In the genomic region with DNA sequence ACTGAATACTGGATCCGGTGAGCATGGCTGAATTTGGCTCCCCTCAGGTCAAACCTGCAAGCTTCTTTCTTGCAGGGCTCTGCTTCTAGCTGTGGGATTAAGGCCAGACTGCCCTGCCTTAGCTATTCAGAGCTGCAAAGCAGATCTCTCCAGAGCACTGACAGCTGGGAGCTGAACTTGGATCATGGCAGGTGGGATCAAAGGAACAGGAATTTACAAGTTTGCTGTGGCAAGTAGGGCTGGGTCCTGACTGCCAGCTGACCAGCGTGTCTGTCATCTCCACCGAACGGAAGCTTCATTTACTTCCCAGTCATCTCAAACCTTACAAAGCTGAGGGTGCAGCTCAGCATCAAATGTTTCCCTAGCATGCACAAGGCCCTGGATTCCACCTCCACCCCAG, we compare ENCODE assay signal across 24 mouse cellular contexts. TPM values are rescaled to one million over a fixed set of nuclear protein-coding genes. Genes with fewer than 3 reads are reported as not detected.
A peak's percentile ranks its signal among the peaks of the same experiment; 100 is the strongest.
DNase-seq lines count a peak whose midpoint lies in the region; ATAC-seq and TF ChIP-seq lines count a peak whose summit lies in the region.
"Had no signal": no experiment of that assay in that cellular context is flagged by ENCODE, and none has a peak within 500 bp of the region (broad histone marks: within the 10 kb centered on the region; RNA-seq: fewer than 3 reads in every experiment).

No protein-coding gene starts in this region.

- H3K4me2 ChIP-seq in embryonic facial prominence, embryonic 14.5 days (ENCODE audit: low read depth, low read length), result no peak overlapping the region
- H3K4me2 ChIP-seq in limb, embryonic 14.5 days (replicated peaks; ENCODE audit: low read depth, low read length, severe bottlenecking), result no peak overlapping the region
- H3K4me2 ChIP-seq: embryonic facial prominence, embryonic 12.5 days; embryonic facial prominence, embryonic 15.5 days; forebrain, embryonic 12.5 days had no signal

- no peak overlapping the region for H3K27ac ChIP-seq in embryonic facial prominence, embryonic 14.5 days (replicated peaks; ENCODE audit: low read depth, low read length)
- H3K27ac ChIP-seq in embryonic facial prominence, embryonic 10.5 days (replicated peaks), result no peak overlapping the region
- no peak overlapping the region for H3K27ac ChIP-seq in limb, embryonic 14.5 days (replicated peaks; ENCODE audit: low read depth, low read length)
- H3K27ac ChIP-seq in limb, embryonic 10.5 days, result no peak overlapping the region
- H3K27ac ChIP-seq: embryonic facial prominence, embryonic 12.5 days; embryonic facial prominence, embryonic 15.5 days; forebrain, embryonic 10.5 days; forebrain, embryonic 12.5 days had no signal

- TF ChIP-seq POLR2A in limb, embryonic 14.5 days (IDR thresholded peaks at IDR 0.05; ENCODE audit: borderline replicate concordance, extremely low read depth, insufficient read depth, insufficient read length), result no peak

- peak; percentile 52 for DNase-seq in embryonic facial prominence, embryonic 14.5 days (ENCODE audit: low spot score)
- DNase-seq in embryonic facial prominence, embryonic 10.5 days (ENCODE audit: low spot score), result no peak
- DNase-seq in limb, embryonic 14.5 days (ENCODE audit: low spot score), result no peak
- DNase-seq in limb, embryonic 10.5 days (ENCODE audit: low spot score), result no peak
- DNase-seq in 416B (ENCODE audit: low read depth), result peak; percentile 55
- no peak for DNase-seq in kidney, adult 11 months
- DNase-seq: adrenal gland, adult 2 months; adrenal gland, postnatal 10 days; adrenal gland, postnatal 25 days; cerebellum, adult 11 months; cerebellum, adult 18-20 months; cerebellum, adult 8-10 months; cerebellum, adult 9-11 months; cerebellum, postnatal 14 days; cerebellum, postnatal 36 days; embryo, embryonic 11 days had no signal

- no peaks in the 10 kb centered on the region for H3K9me3 ChIP-seq in embryonic facial prominence, embryonic 14.5 days (ENCODE audit: control insufficient read depth, low read length)
- no peaks in the 10 kb centered on the region for H3K9me3 ChIP-seq in embryonic facial prominence, embryonic 10.5 days
- no peaks in the 10 kb centered on the region for H3K9me3 ChIP-seq in limb, embryonic 14.5 days (ENCODE audit: control insufficient read depth, low read length)
- no peaks in the 10 kb centered on the region for H3K9me3 ChIP-seq in limb, embryonic 10.5 days (replicated peaks)
- H3K9me3 ChIP-seq: embryonic facial prominence, embryonic 12.5 days; embryonic facial prominence, embryonic 15.5 days; forebrain, embryonic 10.5 days; forebrain, embryonic 12.5 days had no signal

- no peaks in the 10 kb centered on the region for H3K4me1 ChIP-seq in embryonic facial prominence, embryonic 14.5 days (ENCODE audit: control insufficient read depth, insufficient read depth, low read length)
- no peaks in the 10 kb centered on the region for H3K4me1 ChIP-seq in embryonic facial prominence, embryonic 10.5 days
- no peaks in the 10 kb centered on the region for H3K4me1 ChIP-seq in limb, embryonic 14.5 days (ENCODE audit: control insufficient read depth, insufficient read depth, low read length)
- H3K4me1 ChIP-seq in limb, embryonic 10.5 days, result no peaks in the 10 kb centered on the region
- H3K4me1 ChIP-seq: embryonic facial prominence, embryonic 12.5 days; embryonic facial prominence, embryonic 15.5 days; forebrain, embryonic 10.5 days; forebrain, embryonic 12.5 days had no signal

- no peaks in the 10 kb centered on the region for H3K27me3 ChIP-seq in embryonic facial prominence, embryonic 14.5 days (replicated peaks; ENCODE audit: control insufficient read depth, insufficient read depth, low read length)
- H3K27me3 ChIP-seq in embryonic facial prominence, embryonic 10.5 days (replicated peaks; ENCODE audit: low read depth, poor library complexity, severe bottlenecking), result no peaks in the 10 kb centered on the region
- H3K27me3 ChIP-seq in limb, embryonic 14.5 days (ENCODE audit: control insufficient read depth, insufficient read depth, low read length), result no peaks in the 10 kb centered on the region
- no peaks in the 10 kb centered on the region for H3K27me3 ChIP-seq in limb, embryonic 10.5 days (ENCODE audit: low read depth, poor library complexity, severe bottlenecking)
- H3K27me3 ChIP-seq: embryonic facial prominence, embryonic 12.5 days; embryonic facial prominence, embryonic 15.5 days; forebrain, embryonic 12.5 days had no signal

- no peak overlapping the region for H3K9ac ChIP-seq in embryonic facial prominence, embryonic 14.5 days (ENCODE audit: low read depth, low read length)
- no peak overlapping the region for H3K9ac ChIP-seq in limb, embryonic 14.5 days (ENCODE audit: low read depth, low read length, severe bottlenecking)
- H3K9ac ChIP-seq: embryonic facial prominence, embryonic 12.5 days; embryonic facial prominence, embryonic 15.5 days; forebrain, embryonic 12.5 days had no signal

- no peak overlapping the region for H3K4me3 ChIP-seq in embryonic facial prominence, embryonic 14.5 days (ENCODE audit: low read depth, low read length)
- H3K4me3 ChIP-seq in embryonic facial prominence, embryonic 10.5 days, result no peak overlapping the region
- H3K4me3 ChIP-seq in limb, embryonic 14.5 days (replicated peaks; ENCODE audit: low read length), result no peak overlapping the region
- H3K4me3 ChIP-seq in limb, embryonic 10.5 days, result no peak overlapping the region
- H3K4me3 ChIP-seq: embryonic facial prominence, embryonic 12.5 days; embryonic facial prominence, embryonic 15.5 days; erythroblast, embryonic 14.5 days; forebrain, embryonic 10.5 days; forebrain, embryonic 12.5 days had no signal

- ATAC-seq in embryonic facial prominence, embryonic 14.5 days (ENCODE audit: low read depth), result no peak; the same call in 1 of the 2 replicates
- peak; percentile 50; the same call in 1 of the 2 replicates for ATAC-seq in limb, embryonic 14.5 days (ENCODE audit: low FRiP score, low read depth)
- ATAC-seq: forebrain, embryonic 14.5 days; forebrain, embryonic 16.5 days had no signal

- peaks cover 88% of the 10 kb centered on the region for H3K36me3 ChIP-seq in embryonic facial prominence, embryonic 14.5 days (ENCODE audit: control insufficient read depth, insufficient read depth, low read length)
- peaks cover 95% of the 10 kb centered on the region for H3K36me3 ChIP-seq in embryonic facial prominence, embryonic 10.5 days (replicated peaks)
- peaks cover 84% of the 10 kb centered on the region for H3K36me3 ChIP-seq in limb, embryonic 14.5 days (ENCODE audit: control insufficient read depth, insufficient read depth, low read length)
- H3K36me3 ChIP-seq in limb, embryonic 10.5 days, result peaks cover 89% of the 10 kb centered on the region

- WGBS in embryonic facial prominence, embryonic 14.5 days, result 72% methylated on average over 4 of the region's 4 CpGs
- WGBS in embryonic facial prominence, embryonic 10.5 days, result 85% methylated on average over 4 of the region's 4 CpGs
- 70% methylated on average over 4 of the region's 4 CpGs for WGBS in limb, embryonic 14.5 days
- 80% methylated on average over 4 of the region's 4 CpGs for WGBS in limb, embryonic 10.5 days

RNA-seq across cellular contexts. Expression of gene Klhl22, which starts 18.8 kb away (rescaled TPM):
- polyA plus RNA-seq in embryonic facial prominence, embryonic 14.5 days (2014; fragmentation: Nextera tagmentation; extraction: Ambion mirVana), result 77.1 and 90.9 TPM in 2 replicates
- 64.9 and 72.8 TPM in 2 replicates for polyA plus RNA-seq in embryonic facial prominence, embryonic 10.5 days (2016; fragmentation: Nextera tagmentation; extraction: Ambion mirVana)
- 124 and 176 TPM in 2 replicates for polyA plus RNA-seq in limb, embryonic 14.5 days (2012; rRNA removed)
- 87.2 and 101 TPM in 2 replicates for polyA plus RNA-seq in limb, embryonic 14.5 days (2014; fragmentation: Nextera tagmentation; extraction: Ambion mirVana)
- 70.4 and 81.3 TPM in 2 replicates for polyA plus RNA-seq in limb, embryonic 10.5 days (2016; fragmentation: Nextera tagmentation; extraction: Ambion mirVana)

RNA-seq across cellular contexts. Expression of gene Scarf2, which starts 18.9 kb away (rescaled TPM):
- 34.5 and 35.8 TPM in 2 replicates for polyA plus RNA-seq in embryonic facial prominence, embryonic 14.5 days (2014; fragmentation: Nextera tagmentation; extraction: Ambion mirVana)
- polyA plus RNA-seq in embryonic facial prominence, embryonic 10.5 days (2016; fragmentation: Nextera tagmentation; extraction: Ambion mirVana), result 9.3 and 10.5 TPM in 2 replicates
- polyA plus RNA-seq in limb, embryonic 14.5 days (2012; rRNA removed), result 232 and 360 TPM in 2 replicates
- polyA plus RNA-seq in limb, embryonic 14.5 days (2014; fragmentation: Nextera tagmentation; extraction: Ambion mirVana), result 51.3 and 64.9 TPM in 2 replicates
- polyA plus RNA-seq in limb, embryonic 10.5 days (2016; fragmentation: Nextera tagmentation; extraction: Ambion mirVana), result 16.8 and 24.5 TPM in 2 replicates

RNA-seq across cellular contexts. Expression of gene Med15, which starts 45.5 kb away (rescaled TPM):
- polyA plus RNA-seq in embryonic facial prominence, embryonic 14.5 days (2014; fragmentation: Nextera tagmentation; extraction: Ambion mirVana), result 35.2 and 36.1 TPM in 2 replicates
- 50.3 and 50.5 TPM in 2 replicates for polyA plus RNA-seq in embryonic facial prominence, embryonic 10.5 days (2016; fragmentation: Nextera tagmentation; extraction: Ambion mirVana)
- 84.6 and 121 TPM in 2 replicates for polyA plus RNA-seq in limb, embryonic 14.5 days (2012; rRNA removed)
- 41.6 and 44.0 TPM in 2 replicates for polyA plus RNA-seq in limb, embryonic 14.5 days (2014; fragmentation: Nextera tagmentation; extraction: Ambion mirVana)
- polyA plus RNA-seq in limb, embryonic 10.5 days (2016; fragmentation: Nextera tagmentation; extraction: Ambion mirVana), result 53.2 and 55.1 TPM in 2 replicates

RNA-seq across cellular contexts. Expression of gene B830017H08Rik, which starts 54.7 kb away (rescaled TPM):
- 0.26 and 0.46 TPM in 2 replicates for polyA plus RNA-seq in embryonic facial prominence, embryonic 14.5 days (2014; fragmentation: Nextera tagmentation; extraction: Ambion mirVana)
- polyA plus RNA-seq in embryonic facial prominence, embryonic 10.5 days (2016; fragmentation: Nextera tagmentation; extraction: Ambion mirVana), result not detected in 2 replicates
- polyA plus RNA-seq in limb, embryonic 14.5 days (2012; rRNA removed), result 0.49 and 0.58 TPM in 2 replicates
- 0.17 and 0.69 TPM in 2 replicates for polyA plus RNA-seq in limb, embryonic 14.5 days (2014; fragmentation: Nextera tagmentation; extraction: Ambion mirVana)
- 0.55 and 0.61 TPM in 2 replicates for polyA plus RNA-seq in limb, embryonic 10.5 days (2016; fragmentation: Nextera tagmentation; extraction: Ambion mirVana)
- polyA plus RNA-seq: adrenal gland, adult 2 months; C2C12; erythroblast, embryonic 14.5 days; forebrain, embryonic 10.5 days; forebrain, embryonic 12.5 days had no signal

RNA-seq across cellular contexts. Expression of gene Car15, which starts 59.9 kb away (rescaled TPM):
- 2.4 and 3.0 TPM in 2 replicates for polyA plus RNA-seq in embryonic facial prominence, embryonic 14.5 days (2014; fragmentation: Nextera tagmentation; extraction: Ambion mirVana)
- polyA plus RNA-seq in embryonic facial prominence, embryonic 10.5 days (2016; fragmentation: Nextera tagmentation; extraction: Ambion mirVana), result 2.5 and 4.1 TPM in 2 replicates
- 8.6 and 11.5 TPM in 2 replicates for polyA plus RNA-seq in limb, embryonic 14.5 days (2012; rRNA removed)
- 3.2 and 3.4 TPM in 2 replicates for polyA plus RNA-seq in limb, embryonic 14.5 days (2014; fragmentation: Nextera tagmentation; extraction: Ambion mirVana)
- polyA plus RNA-seq in limb, embryonic 10.5 days (2016; fragmentation: Nextera tagmentation; extraction: Ambion mirVana), result 2.5 and 3.4 TPM in 2 replicates

Comparison
In these comparisons a context has a peak if more than half of its experiments do, and no peak if none do; other contexts are left out.
1. DNase-seq: peak in embryonic facial prominence, embryonic 14.5 days (single experiment) and 416B (single experiment); none in embryonic facial prominence, embryonic 10.5 days (single experiment), limb, embryonic 14.5 days (single experiment), limb, embryonic 10.5 days (single experiment) and kidney, adult 11 months (single experiment).